Mouse (Mus musculus) bone marrow macrophage, adult 2 months (primary cell): ENCODE results near the gene Cdkl3.

Experiments
- CTCF ChIP-seq: IDR thresholded peaks from 2 replicates; pipeline ENCODE4 v1.5.1; 2012; ENCODE audit warnings: low read depth, mild to moderate bottlenecking, low read length, moderate library complexity
- POLR2A ChIP-seq: IDR thresholded peaks from 2 replicates; pipeline ENCODE4 v1.6.1; 2012; ENCODE audit warnings: mild to moderate bottlenecking, low read depth, low read length, borderline replicate concordance

DNA sequence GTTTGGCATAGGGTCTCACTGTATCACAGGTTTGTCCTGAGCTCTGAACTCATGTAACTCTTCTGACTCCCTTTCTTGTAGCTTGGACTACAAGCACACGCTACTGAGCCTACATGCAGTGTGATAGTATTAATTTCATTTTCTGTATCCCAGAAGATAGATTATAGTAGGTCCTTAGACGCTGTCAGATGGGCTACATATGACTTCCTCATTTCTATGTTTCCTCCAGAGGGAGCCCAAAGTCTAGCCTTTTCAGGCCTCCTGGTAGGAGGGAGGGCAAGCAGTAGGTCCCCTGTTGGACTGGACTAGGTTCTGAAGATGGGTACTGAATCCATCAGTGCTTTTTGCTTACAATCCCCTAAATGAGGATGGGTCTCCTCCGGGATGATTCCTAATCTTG, 39.2 kb downstream of the Cdkl3 start:
- TF ChIP-seq CTCF (0 out of 2 replicates have a peak, but pooled peaks have one; percentile 22), POLR2A (no peak)
